Mouse (Mus musculus) adrenal gland, postnatal 14 days (tissue): ENCODE measurements around the gene Rdh7. TPM values are rescaled to one million over a fixed set of nuclear protein-coding genes. Genes with fewer than 3 reads are reported as not detected.

ENCODE experiments used
- total RNA-seq: library from RNA; stranded (reverse); gene quantifications from 2 replicates; pipeline ENCODE4 v1.2.3, GENCODE M21; 2021

Rdh7 gene
- total RNA-seq, 1 experiment from 2014 or later: 81.0 TPM

Other genes starting within 250 kb of the Rdh7 start
- 75.0 and 89.4 TPM in 2 replicates for gene Stat6, start 245.8 kb downstream of the Rdh7 start, total RNA-seq
- gene Nemp1, start 221.9 kb downstream of the Rdh7 start, total RNA-seq: 9.2 and 9.4 TPM in 2 replicates
- gene Nab2, start 220.2 kb downstream of the Rdh7 start, total RNA-seq: 23.7 and 24.6 TPM in 2 replicates
- 1.5 and 1.9 TPM in 2 replicates for gene Myo1a, start 183.6 kb downstream of the Rdh7 start, total RNA-seq
- not detected in 2 replicates for gene Tac2, start 164.3 kb downstream of the Rdh7 start, total RNA-seq
- 11.6 and 12.2 TPM in 2 replicates for gene Zbtb39, start 149.3 kb downstream of the Rdh7 start, total RNA-seq
- gene Gpr182, start 137.1 kb downstream of the Rdh7 start, total RNA-seq: 12.0 and 14.2 TPM in 2 replicates
- 0.94 and 1.9 TPM in 2 replicates for gene Rdh1, start 129.1 kb downstream of the Rdh7 start, total RNA-seq
- 1.4 and 2.6 TPM in 2 replicates for gene Rdh16f1, start 129.0 kb downstream of the Rdh7 start, total RNA-seq
- 1.5 and 21.4 TPM in 2 replicates for gene Rdh9, start 112.4 kb downstream of the Rdh7 start, total RNA-seq
- 0.64 and 1.7 TPM in 2 replicates for gene Rdh16, start 87.7 kb downstream of the Rdh7 start, total RNA-seq
- not detected in 2 replicates for gene Rdh19, start 38.9 kb downstream of the Rdh7 start, total RNA-seq
- gene Rdh16f2, start 22.3 kb downstream of the Rdh7 start, total RNA-seq: 1.4 TPM in 1 of 2 replicates, not detected in the other
- 0.56 and 1.7 TPM in 2 replicates for gene Sdr9c7, start 9.7 kb upstream of the Rdh7 start, total RNA-seq
- 0.56 and 7.7 TPM in 2 replicates for gene Hsd17b6, start 118.8 kb upstream of the Rdh7 start, total RNA-seq
- 11.0 and 13.6 TPM in 2 replicates for gene Prim1, start 126.4 kb upstream of the Rdh7 start, total RNA-seq
- 617 and 658 TPM in 2 replicates for gene Naca, start 146.8 kb upstream of the Rdh7 start, total RNA-seq
- gene Ptges3, start 170.1 kb upstream of the Rdh7 start, total RNA-seq: 157 and 172 TPM in 2 replicates
- 4,143 and 4,276 TPM in 2 replicates for gene Atp5b, start 194.5 kb upstream of the Rdh7 start, total RNA-seq
- 44.3 and 51.5 TPM in 2 replicates for gene Baz2a, start 202.8 kb upstream of the Rdh7 start, total RNA-seq